Mouse (Mus musculus): ENCODE measurements around the gene Kat2a.

- no peak for TF ChIP-seq CTCF (IDR thresholded peaks at IDR 0.05; ENCODE audit: control insufficient read depth, insufficient read depth, low read length)
- TF ChIP-seq POLR2A (IDR thresholded peaks at IDR 0.05; ENCODE audit: borderline replicate concordance, control insufficient read depth, low read depth, low read length), result no peak
Observed at GRCm38 (mm10) chr11:100656458-100656857, 55.8 kb downstream of the Kat2a start.

Data from bone marrow, adult 2 months (tissue).